Mouse (Mus musculus): ENCODE results near the gene Ptgfrn.

DNA sequence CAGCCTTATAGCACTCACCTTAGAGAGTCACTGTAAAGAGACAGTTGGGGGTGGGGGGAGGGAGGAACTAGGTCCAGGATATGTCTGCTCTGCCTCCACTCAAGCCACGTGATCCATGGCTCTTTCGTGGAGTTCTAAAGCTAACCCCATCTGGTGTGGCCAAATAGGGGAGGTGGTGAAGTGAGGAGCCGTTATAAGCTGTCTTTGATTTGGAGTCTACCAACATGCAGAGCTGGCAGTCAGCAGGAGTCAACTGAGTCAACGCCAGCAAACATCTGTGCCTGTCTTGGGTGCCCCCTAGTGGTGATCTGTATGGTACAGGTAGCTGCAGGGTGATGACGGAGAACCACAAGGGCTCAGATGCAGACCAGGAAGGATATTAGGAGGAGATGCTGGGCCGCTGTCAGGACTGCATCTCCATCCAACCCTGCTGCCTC, 111.2 kb downstream of the Ptgfrn start:
- TF ChIP-seq CTCF (IDR thresholded peaks at IDR 0.05; ENCODE audit: borderline replicate concordance, insufficient read depth, low read depth, low read length) (peak; percentile 64; the same call in 1 of the 2 replicates), POLR2A (IDR thresholded peaks at IDR 0.05; ENCODE audit: borderline replicate concordance, insufficient read depth, low read length) (no peak)

Measured in cerebellum, adult 2 months (tissue).